Mouse (Mus musculus) neutrophil, adult 65 days (primary cell): ENCODE results near the gene Mef2c. TPM values are rescaled to one million over a fixed set of nuclear protein-coding genes. Genes with fewer than 3 reads are reported as not detected.

Experiments
- total RNA-seq: library from RNA; stranded (reverse); gene quantifications from 2 replicates; pipeline ENCODE4 v1.2.4, GENCODE M21; 2023

Gene Mef2c
- 27.0 and 33.7 TPM in 2 replicates for total RNA-seq

DNA sequence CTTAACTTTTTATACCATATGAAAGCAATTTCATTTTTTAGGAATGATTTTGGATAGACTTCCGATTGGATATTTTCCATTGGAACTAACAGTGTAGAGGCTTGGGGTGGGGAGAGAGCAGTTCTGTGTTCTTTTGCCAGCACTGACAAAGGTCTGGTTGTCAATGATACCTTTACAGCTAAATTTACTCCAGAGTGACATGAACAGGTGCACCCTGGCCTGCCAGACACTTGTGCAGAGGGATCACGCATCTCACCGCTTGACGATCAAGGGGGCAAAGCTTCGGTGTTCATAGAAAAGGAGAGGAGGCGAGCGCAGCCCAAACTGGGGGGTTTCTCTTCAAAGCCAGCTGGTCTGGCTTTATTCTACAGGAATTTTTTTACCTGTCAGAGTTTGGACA lies at the start of gene Mef2c:
Mef2c (plus strand) TSS at position 116 of the 400 bp plus-strand sequence.

